Mouse (Mus musculus): ENCODE results near the gene Kcnj8. TPM values are rescaled to one million over a fixed set of nuclear protein-coding genes. Genes with fewer than 3 reads are reported as not detected.

The Kcnj8 gene
- polyA plus RNA-seq, 1 experiment from 2014 or later, result 0.19 TPM

DNA sequence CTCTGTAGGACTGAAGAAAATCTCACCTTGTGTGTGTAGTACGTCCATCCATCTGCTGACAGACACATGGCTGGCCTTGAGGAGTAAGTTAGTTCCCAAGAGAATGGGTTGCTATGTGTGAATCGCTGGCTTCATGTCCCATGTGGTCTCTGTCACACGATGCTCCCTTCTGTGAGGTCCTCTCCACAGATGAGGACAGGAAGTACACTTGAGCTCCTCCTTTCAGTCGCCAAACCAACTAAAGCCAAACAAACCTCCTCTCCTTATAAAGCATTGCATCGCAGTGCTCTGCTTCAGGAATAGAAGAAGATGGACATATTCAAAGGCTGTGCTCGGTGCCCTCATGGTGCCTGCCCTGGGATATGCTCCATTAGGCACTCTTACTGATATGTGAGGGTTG, 6.4 kb upstream of the Kcnj8 start:
- no peaks in the 10 kb centered on the region for H3K9me3 ChIP-seq (ENCODE audit: control insufficient read depth, low read length)
- no peak overlapping the region for H3K27ac ChIP-seq (replicated peaks; ENCODE audit: low read depth, low read length)
- DNase-seq (ENCODE audit: low spot score) (no peak), ATAC-seq (ENCODE audit: insufficient number of reproducible peaks, low FRiP score, low TSS enrichment, low read depth) (no peak)
- H3K27me3 ChIP-seq (ENCODE audit: control insufficient read depth, insufficient read depth, low read length), result peaks cover 1% of the 10 kb centered on the region
- H3K4me3 ChIP-seq (ENCODE audit: low read depth, low read length), result no peak overlapping the region
- H3K9ac ChIP-seq (ENCODE audit: low read length), result no peak overlapping the region
- 90% methylated on average over 6 of the region's 6 CpGs for WGBS
- no peaks in the 10 kb centered on the region for H3K4me1 ChIP-seq (ENCODE audit: control insufficient read depth, insufficient read depth, low read length)
- H3K36me3 ChIP-seq (ENCODE audit: control insufficient read depth, insufficient read depth, low read length), result no peaks in the 10 kb centered on the region
- H3K4me2 ChIP-seq (ENCODE audit: low read depth, severe bottlenecking), result no peak overlapping the region

DNA sequence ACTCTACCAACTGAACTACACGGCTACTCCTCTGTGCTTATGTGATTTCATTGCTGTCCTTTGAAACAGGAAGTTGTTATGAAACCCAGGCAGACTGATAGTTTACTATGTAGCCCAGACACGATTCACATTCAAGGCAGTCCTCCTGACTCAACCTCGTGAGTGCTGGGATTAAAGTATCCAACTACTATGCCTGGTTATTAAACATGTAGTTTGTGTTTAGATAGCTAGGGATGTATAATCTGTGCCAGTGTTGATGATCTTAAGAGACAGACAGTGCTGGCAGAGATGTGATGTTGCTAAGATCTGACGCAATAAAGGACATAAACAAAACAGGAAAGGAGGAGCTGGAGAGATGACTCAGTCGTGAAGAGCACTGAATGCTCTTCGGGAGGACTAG, 1.5 kb upstream of the Kcnj8 start:
- Histone ChIP-seq H3K4me3 (ENCODE audit: low read depth, low read length) (no peak overlapping the region), H3K27me3 (ENCODE audit: control insufficient read depth, insufficient read depth, low read length) (peaks cover 37% of the 10 kb centered on the region), H3K9me3 (ENCODE audit: control insufficient read depth, low read length) (no peaks in the 10 kb centered on the region), H3K4me2 (ENCODE audit: low read depth, severe bottlenecking) (no peak overlapping the region), H3K4me1 (ENCODE audit: control insufficient read depth, insufficient read depth, low read length) (0 out of 2 replicates have a peak, but pooled peaks cover 4% of the 10 kb centered on the region), H3K27ac (replicated peaks; ENCODE audit: low read depth, low read length) (no peak overlapping the region), H3K9ac (ENCODE audit: low read length) (no peak overlapping the region), H3K36me3 (ENCODE audit: control insufficient read depth, insufficient read depth, low read length) (no peaks in the 10 kb centered on the region)
- ATAC-seq (ENCODE audit: insufficient number of reproducible peaks, low FRiP score, low TSS enrichment, low read depth), result no peak
- WGBS, result 56% methylated on average over 6 of the region's 6 CpGs
- DNase-seq (ENCODE audit: low spot score), result no peak

DNA sequence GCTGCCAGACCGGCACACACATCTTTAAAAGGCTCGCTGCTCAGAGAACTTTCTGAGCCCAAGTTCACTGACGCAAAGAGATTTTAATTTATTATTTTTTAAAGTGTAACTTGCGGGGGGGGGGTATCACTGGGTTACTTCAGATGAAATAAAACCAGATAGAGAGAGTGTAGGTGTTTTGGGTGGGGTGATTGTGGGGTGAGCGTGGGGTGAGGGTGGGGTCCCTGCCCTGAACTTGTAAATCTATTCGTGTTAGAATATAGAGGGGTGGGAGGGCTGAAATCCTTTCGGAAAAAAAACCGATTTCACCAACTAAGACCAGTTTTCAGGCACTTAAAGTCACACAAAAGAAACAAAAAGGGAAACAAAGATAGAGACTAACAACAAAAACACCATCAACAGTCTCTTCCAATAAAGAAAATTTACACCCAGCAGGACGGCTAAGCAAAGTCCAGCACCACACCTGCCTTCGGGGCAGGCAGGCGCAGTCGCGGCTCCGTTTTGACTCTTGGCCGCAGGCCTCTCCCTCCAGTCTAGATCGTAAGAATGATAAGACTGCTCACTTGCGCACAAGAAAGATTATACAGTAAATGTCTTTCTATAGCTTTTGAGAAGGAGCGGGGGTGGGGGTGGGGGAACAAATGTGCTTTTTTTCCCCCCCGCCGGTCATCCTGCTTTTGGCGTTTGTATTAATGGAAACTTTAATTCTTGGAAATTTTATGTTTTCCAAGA, 381 bp upstream of the Kcnj8 start:
- 4% methylated on average over 21 of the region's 21 CpGs for WGBS
- H3K27ac ChIP-seq (replicated peaks; ENCODE audit: low read depth, low read length), result no peak overlapping the region
- peaks cover 37% of the 10 kb centered on the region for H3K27me3 ChIP-seq (ENCODE audit: control insufficient read depth, insufficient read depth, low read length)
- H3K9ac ChIP-seq (ENCODE audit: low read length), result no peak overlapping the region
- no peaks in the 10 kb centered on the region for H3K36me3 ChIP-seq (ENCODE audit: control insufficient read depth, insufficient read depth, low read length)
- H3K4me3 ChIP-seq (ENCODE audit: low read depth, low read length), result peak overlapping the region; percentile 41
- ATAC-seq (ENCODE audit: insufficient number of reproducible peaks, low FRiP score, low TSS enrichment, low read depth), result no peak
- peak overlapping the region; percentile 74 for H3K4me2 ChIP-seq (ENCODE audit: low read depth, severe bottlenecking)
- H3K4me1 ChIP-seq (ENCODE audit: control insufficient read depth, insufficient read depth, low read length), result 0 out of 2 replicates have a peak, but pooled peaks cover 4% of the 10 kb centered on the region
- no peaks in the 10 kb centered on the region for H3K9me3 ChIP-seq (ENCODE audit: control insufficient read depth, low read length)
- peak; percentile 47 for DNase-seq (ENCODE audit: low spot score)

DNA sequence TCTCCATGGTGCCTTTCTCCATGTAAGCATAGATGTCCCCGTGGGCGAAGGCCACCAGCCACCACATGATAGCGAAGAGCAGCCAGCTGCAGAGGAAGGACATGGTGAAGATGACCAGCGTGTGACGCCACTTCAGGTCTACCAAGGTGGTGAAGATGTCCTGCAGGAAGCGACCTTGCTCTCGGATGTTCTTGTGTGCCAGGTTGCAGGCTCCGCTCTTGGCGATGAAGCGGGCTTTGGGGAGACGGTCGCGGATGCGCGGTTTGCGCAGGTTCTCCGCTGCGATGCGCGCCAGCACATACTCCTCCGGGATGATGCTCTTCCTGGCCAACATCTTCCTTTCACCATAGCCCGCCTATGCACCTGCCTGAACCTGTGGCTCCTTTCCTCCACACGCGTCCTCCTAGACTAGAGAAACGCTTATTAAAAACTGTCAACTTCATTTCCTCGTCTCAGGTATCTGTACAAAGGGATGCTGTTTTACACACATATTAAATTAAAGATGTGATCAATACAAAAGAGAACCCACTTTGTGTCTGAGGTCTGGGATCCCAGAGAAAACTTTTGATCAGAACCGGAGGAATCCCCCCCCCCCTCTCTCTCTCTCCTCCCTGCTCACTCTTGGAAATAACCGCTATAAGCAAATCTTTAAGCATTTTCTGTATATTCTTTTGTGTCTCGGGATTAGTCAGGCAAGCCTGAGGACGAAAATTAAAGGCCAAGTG, 1.2 kb downstream of the Kcnj8 start:
- H3K4me2 ChIP-seq (ENCODE audit: low read depth, severe bottlenecking), result no peak overlapping the region
- no peak overlapping the region for H3K27ac ChIP-seq (replicated peaks; ENCODE audit: low read depth, low read length)
- H3K36me3 ChIP-seq (ENCODE audit: control insufficient read depth, insufficient read depth, low read length), result no peaks in the 10 kb centered on the region
- ATAC-seq (ENCODE audit: insufficient number of reproducible peaks, low FRiP score, low TSS enrichment, low read depth) (no peak), DNase-seq (ENCODE audit: low spot score) (peak; percentile 39)
- no peaks in the 10 kb centered on the region for H3K9me3 ChIP-seq (ENCODE audit: control insufficient read depth, low read length)
- H3K27me3 ChIP-seq (ENCODE audit: control insufficient read depth, insufficient read depth, low read length), result peaks cover 37% of the 10 kb centered on the region
- no peak overlapping the region for H3K9ac ChIP-seq (ENCODE audit: low read length)
- H3K4me3 ChIP-seq (ENCODE audit: low read depth, low read length), result no peak overlapping the region
- 7% methylated on average over 30 of the region's 30 CpGs for WGBS
- 0 out of 2 replicates have a peak, but pooled peaks cover 4% of the 10 kb centered on the region for H3K4me1 ChIP-seq (ENCODE audit: control insufficient read depth, insufficient read depth, low read length)

DNA sequence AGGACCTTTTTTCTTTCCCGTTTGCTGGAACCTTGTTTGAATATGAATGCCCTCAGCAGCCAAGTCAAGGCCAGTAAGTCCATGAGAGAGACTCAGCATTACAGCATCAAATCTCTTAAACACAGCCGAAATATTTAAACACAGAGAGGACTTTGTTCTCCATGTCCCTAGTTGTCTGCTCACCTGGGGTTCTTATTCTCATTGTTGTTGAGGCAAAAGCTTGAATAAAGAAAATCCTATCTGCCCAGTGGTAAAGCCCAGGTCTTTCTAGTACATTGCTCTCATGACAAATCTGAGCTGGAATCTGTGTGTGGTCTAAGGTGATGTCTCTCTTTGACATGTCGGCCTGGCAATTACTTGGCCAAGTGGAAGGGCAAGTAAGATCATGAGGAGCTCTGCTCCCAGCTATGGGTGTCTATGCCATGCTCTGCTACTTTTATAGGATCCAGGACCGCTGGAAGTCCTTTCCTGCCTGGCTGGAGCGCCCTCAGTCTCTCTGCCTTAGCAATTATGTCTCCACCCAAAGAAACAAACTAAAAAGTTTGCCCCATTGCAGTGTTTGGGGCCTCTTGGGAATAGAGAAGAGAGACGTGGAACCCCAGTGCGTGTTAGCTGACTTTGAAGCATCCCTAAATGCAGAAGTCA, 2.6 kb downstream of the Kcnj8 start:
- DNase-seq (ENCODE audit: low spot score) (no peak), ATAC-seq (ENCODE audit: insufficient number of reproducible peaks, low FRiP score, low TSS enrichment, low read depth) (no peak)
- no peak overlapping the region for H3K4me2 ChIP-seq (ENCODE audit: low read depth, severe bottlenecking)

DNA sequence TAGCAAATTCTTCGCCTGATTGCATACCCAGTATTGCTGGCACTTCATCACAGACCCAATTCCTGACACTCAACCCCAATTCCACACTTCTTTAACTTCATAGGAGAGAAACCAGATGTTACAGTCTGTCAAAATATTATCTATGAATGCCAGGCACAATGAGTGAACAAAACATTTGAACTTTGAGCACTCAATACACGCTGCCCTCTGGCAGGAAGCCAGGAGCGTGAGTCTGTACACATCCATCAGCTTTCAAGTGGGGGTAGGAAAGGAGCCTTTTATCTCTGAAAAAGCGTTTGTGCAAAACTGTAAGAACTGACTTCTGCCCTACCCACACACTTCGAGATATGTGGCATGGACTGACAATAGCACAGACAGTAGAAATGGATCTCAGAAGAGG, 4.0 kb downstream of the Kcnj8 start:
- DNase-seq (ENCODE audit: low spot score), result no peak
- H3K27me3 ChIP-seq (ENCODE audit: control insufficient read depth, insufficient read depth, low read length), result peaks cover 32% of the 10 kb centered on the region

More for the DNA sequence above, 2.6 kb downstream of the Kcnj8 start:
- Histone ChIP-seq H3K4me3 (ENCODE audit: low read depth, low read length) (no peak overlapping the region), H3K27ac (replicated peaks; ENCODE audit: low read depth, low read length) (no peak overlapping the region), H3K27me3 (ENCODE audit: control insufficient read depth, insufficient read depth, low read length) (peaks cover 37% of the 10 kb centered on the region), H3K9ac (ENCODE audit: low read length) (no peak overlapping the region), H3K9me3 (ENCODE audit: control insufficient read depth, low read length) (no peaks in the 10 kb centered on the region), H3K36me3 (ENCODE audit: control insufficient read depth, insufficient read depth, low read length) (no peaks in the 10 kb centered on the region), H3K4me1 (ENCODE audit: control insufficient read depth, insufficient read depth, low read length) (0 out of 2 replicates have a peak, but pooled peaks cover 4% of the 10 kb centered on the region)
- WGBS, result 44% methylated on average over 7 of the region's 7 CpGs

DNA sequence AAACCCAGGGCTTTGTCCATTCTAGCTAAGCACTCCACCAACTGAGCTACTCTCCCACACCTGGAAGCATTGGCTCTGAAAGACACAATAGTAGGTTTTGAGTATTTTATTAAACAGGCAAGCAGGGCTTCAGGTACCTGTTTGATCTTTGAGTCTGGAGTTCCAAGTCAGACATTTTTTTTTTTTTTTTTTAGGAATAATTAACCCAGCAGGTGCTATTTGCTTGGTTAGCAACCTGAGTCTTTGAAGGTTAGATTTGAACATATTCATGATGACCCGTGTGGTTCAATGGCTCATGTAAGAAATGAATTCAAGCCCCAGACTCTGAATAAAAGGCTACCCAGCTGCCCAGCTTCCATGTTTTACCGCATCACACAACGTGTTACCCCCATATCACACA, 6.7 kb downstream of the Kcnj8 start:
- WGBS, result 89% methylated on average over 3 of the region's 3 CpGs
- DNase-seq (ENCODE audit: low spot score) (no peak), ATAC-seq (ENCODE audit: insufficient number of reproducible peaks, low FRiP score, low TSS enrichment, low read depth) (no peak)
- Histone ChIP-seq H3K36me3 (ENCODE audit: control insufficient read depth, insufficient read depth, low read length) (no peaks in the 10 kb centered on the region), H3K9ac (ENCODE audit: low read length) (no peak overlapping the region), H3K4me1 (ENCODE audit: control insufficient read depth, insufficient read depth, low read length) (no peaks in the 10 kb centered on the region), H3K27ac (replicated peaks; ENCODE audit: low read depth, low read length) (no peak overlapping the region), H3K9me3 (ENCODE audit: control insufficient read depth, low read length) (no peaks in the 10 kb centered on the region), H3K27me3 (ENCODE audit: control insufficient read depth, insufficient read depth, low read length) (peaks cover 11% of the 10 kb centered on the region), H3K4me3 (ENCODE audit: low read depth, low read length) (no peak overlapping the region), H3K4me2 (ENCODE audit: low read depth, severe bottlenecking) (no peak overlapping the region)

More for the DNA sequence above, 4.0 kb downstream of the Kcnj8 start:
- Histone ChIP-seq H3K4me2 (ENCODE audit: low read depth, severe bottlenecking) (no peak overlapping the region), H3K9ac (ENCODE audit: low read length) (no peak overlapping the region), H3K9me3 (ENCODE audit: control insufficient read depth, low read length) (no peaks in the 10 kb centered on the region), H3K4me1 (ENCODE audit: control insufficient read depth, insufficient read depth, low read length) (0 out of 2 replicates have a peak, but pooled peaks cover 4% of the 10 kb centered on the region), H3K36me3 (ENCODE audit: control insufficient read depth, insufficient read depth, low read length) (no peaks in the 10 kb centered on the region), H3K27ac (replicated peaks; ENCODE audit: low read depth, low read length) (no peak overlapping the region), H3K4me3 (ENCODE audit: low read depth, low read length) (no peak overlapping the region)
- ATAC-seq (ENCODE audit: insufficient number of reproducible peaks, low FRiP score, low TSS enrichment, low read depth), result no peak
- 56% methylated on average over 5 of the region's 5 CpGs for WGBS

DNA sequence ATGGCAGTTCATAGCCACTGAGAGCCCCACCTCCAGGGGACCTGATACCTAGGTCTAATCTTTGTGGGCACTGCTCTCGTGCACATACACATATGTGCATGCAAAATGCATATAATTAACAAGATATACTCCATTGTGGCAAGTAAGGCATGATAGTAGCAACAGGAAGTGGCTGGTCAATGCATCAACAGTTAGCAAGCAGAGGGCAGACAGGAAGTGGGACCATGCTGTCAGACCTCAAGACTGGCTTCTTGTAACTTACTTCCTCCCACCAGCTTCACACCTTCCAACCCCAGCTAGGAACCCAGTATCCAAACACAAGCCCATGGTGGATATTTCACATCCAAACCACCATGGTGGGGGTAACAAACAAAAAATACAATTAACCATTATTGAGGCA, 10.3 kb downstream of the Kcnj8 start:
- no peaks in the 10 kb centered on the region for H3K9me3 ChIP-seq (ENCODE audit: control insufficient read depth, low read length)
- 62% methylated on average over 1 of the region's 1 CpGs for WGBS

More for the DNA sequence above, 10.3 kb downstream of the Kcnj8 start:
- Histone ChIP-seq H3K36me3 (ENCODE audit: control insufficient read depth, insufficient read depth, low read length) (no peaks in the 10 kb centered on the region), H3K4me3 (ENCODE audit: low read depth, low read length) (no peak overlapping the region), H3K4me2 (ENCODE audit: low read depth, severe bottlenecking) (no peak overlapping the region), H3K27ac (replicated peaks; ENCODE audit: low read depth, low read length) (no peak overlapping the region), H3K4me1 (ENCODE audit: control insufficient read depth, insufficient read depth, low read length) (no peaks in the 10 kb centered on the region), H3K27me3 (ENCODE audit: control insufficient read depth, insufficient read depth, low read length) (no peaks in the 10 kb centered on the region), H3K9ac (ENCODE audit: low read length) (no peak overlapping the region)
- ATAC-seq (ENCODE audit: insufficient number of reproducible peaks, low FRiP score, low TSS enrichment, low read depth), result no peak
- no peak for DNase-seq (ENCODE audit: low spot score)

Measured in limb, embryonic 11.5 days (tissue).